Mouse (Mus musculus): ENCODE measurements around the gene Gm6880. TPM values are rescaled to one million over a fixed set of nuclear protein-coding genes. Genes with fewer than 3 reads are reported as not detected.

The Gm6880 gene
- not detected in 4 replicates for total RNA-seq (2023; ENCODE audit: inconsistent age)

GRCm38 (mm10) chrX:74481349-74481885, at the start of gene Gm6880:
Gene Gm6880 (minus strand): TSS chrX:74481399.

Other genes starting within 250 kb of the Gm6880 start
- 454 to 490 TPM (median 483 TPM) in 4 replicates for gene Flna, start 231.6 kb downstream of the Gm6880 start, total RNA-seq (2023; ENCODE audit: inconsistent age)
- 89.2 to 95.0 TPM (median 89.9 TPM) in 4 replicates for gene Emd, start 226.7 kb downstream of the Gm6880 start, total RNA-seq (2023; ENCODE audit: inconsistent age)
- 578 to 737 TPM (median 614 TPM) in 4 replicates for gene Rpl10, start 210.6 kb downstream of the Gm6880 start, total RNA-seq (2023; ENCODE audit: inconsistent age)
- gene Taz, start 199.5 kb downstream of the Gm6880 start, total RNA-seq (2023; ENCODE audit: inconsistent age): 93.5 to 123 TPM (median 106 TPM) in 4 replicates
- gene Dnase1l1, start 199.1 kb downstream of the Gm6880 start, total RNA-seq (2023; ENCODE audit: inconsistent age): 13.0 to 20.3 TPM (median 15.0 TPM) in 4 replicates
- 166 to 176 TPM (median 174 TPM) in 4 replicates for gene Atp6ap1, start 184.3 kb downstream of the Gm6880 start, total RNA-seq (2023; ENCODE audit: inconsistent age)
- gene Gdi1, start 176.4 kb downstream of the Gm6880 start, total RNA-seq (2023; ENCODE audit: inconsistent age): 307 to 387 TPM (median 365 TPM) in 4 replicates
- 101 to 115 TPM (median 104 TPM) in 4 replicates for gene Fam50a, start 168.4 kb downstream of the Gm6880 start, total RNA-seq (2023; ENCODE audit: inconsistent age)
- gene Plxna3, start 152.3 kb downstream of the Gm6880 start, total RNA-seq (2023; ENCODE audit: inconsistent age): 13.3 to 19.2 TPM (median 16.1 TPM) in 4 replicates
- gene Lage3, start 127.8 kb downstream of the Gm6880 start, total RNA-seq (2023; ENCODE audit: inconsistent age): 23.7 to 32.8 TPM (median 26.6 TPM) in 4 replicates
- gene Ubl4a, start 108.2 kb downstream of the Gm6880 start, total RNA-seq (2023; ENCODE audit: inconsistent age): 21.4 to 36.5 TPM (median 28.5 TPM) in 4 replicates
- 13.5 to 19.3 TPM (median 16.5 TPM) in 4 replicates for gene Slc10a3, start 108.0 kb downstream of the Gm6880 start, total RNA-seq (2023; ENCODE audit: inconsistent age)
- 14.8 to 20.2 TPM (median 16.8 TPM) in 4 replicates for gene Fam3a, start 88.1 kb downstream of the Gm6880 start, total RNA-seq (2023; ENCODE audit: inconsistent age)
- gene Ikbkg, start 88.1 kb downstream of the Gm6880 start, total RNA-seq (2023; ENCODE audit: inconsistent age): 56.8 to 57.7 TPM (median 57.5 TPM) in 4 replicates
- 31.4 to 37.9 TPM (median 35.4 TPM) in 4 replicates for gene G6pdx, start 52.2 kb downstream of the Gm6880 start, total RNA-seq (2023; ENCODE audit: inconsistent age)
- not detected in 4 replicates for gene Olfr1326-ps1, start 93.5 kb upstream of the Gm6880 start, total RNA-seq (2023; ENCODE audit: inconsistent age)
- gene Olfr1325, start 111.3 kb upstream of the Gm6880 start, total RNA-seq (2023; ENCODE audit: inconsistent age): not detected in 4 replicates
- not detected in 4 replicates for gene Gm5640, start 164.2 kb upstream of the Gm6880 start, total RNA-seq (2023; ENCODE audit: inconsistent age)

Data from B cell, adult (primary cell).